Mouse (Mus musculus): ENCODE measurements around the gene Dctn3. TPM values are rescaled to one million over a fixed set of nuclear protein-coding genes. Genes with fewer than 3 reads are reported as not detected.
"Not testable (repeated sequence)": the region's sequence is repeated elsewhere in the genome, so short reads cannot be mapped to it uniquely, and the experiment has no call there.

The Dctn3 gene
- total RNA-seq, 2 experiments from 2014 or later: 149 to 172 TPM

DNA sequence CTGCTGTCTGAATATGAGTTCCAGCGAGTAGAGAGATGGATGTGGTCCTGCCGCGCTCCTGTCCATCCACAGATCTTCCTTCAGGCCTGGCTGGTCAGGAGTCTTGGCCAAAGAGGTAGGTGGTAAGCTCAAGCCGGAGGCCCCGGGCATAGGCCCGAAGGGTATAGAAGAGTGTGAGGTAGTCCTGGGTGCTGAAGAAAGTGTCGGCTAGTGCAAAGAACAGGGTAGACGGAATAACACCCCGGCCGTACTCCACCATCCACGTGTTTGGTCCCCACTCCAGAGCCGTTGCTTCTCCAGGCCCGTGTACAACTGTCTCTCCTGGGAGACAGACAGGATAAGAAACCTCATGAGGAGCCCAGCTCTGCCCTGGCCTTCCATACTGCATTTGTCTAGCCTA is 16.3 kb upstream of the Dctn3 start:
- no peak for DNase-seq (ENCODE audit: extremely low spot score in 1 of 2, low spot score in 1 of 2)

DNA sequence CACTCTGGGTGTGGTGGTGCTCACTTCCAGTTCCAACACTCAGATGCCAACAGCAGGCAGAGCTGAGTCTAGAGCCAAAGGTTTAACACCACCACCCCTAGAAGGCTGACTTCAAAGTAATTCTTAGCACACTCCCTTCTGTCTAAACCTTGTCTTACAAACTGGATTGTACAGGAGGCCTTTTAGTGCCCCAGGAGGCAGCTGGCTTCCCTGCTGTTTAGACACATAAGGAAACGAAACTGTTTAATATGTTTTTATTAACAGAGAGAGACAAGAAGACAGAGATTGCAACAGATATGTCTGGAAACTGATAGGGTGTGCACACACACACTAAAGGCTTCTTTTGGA is 15.3 kb upstream of the Dctn3 start:
- DNase-seq (ENCODE audit: extremely low spot score in 1 of 2, low spot score in 1 of 2): no peak

DNA sequence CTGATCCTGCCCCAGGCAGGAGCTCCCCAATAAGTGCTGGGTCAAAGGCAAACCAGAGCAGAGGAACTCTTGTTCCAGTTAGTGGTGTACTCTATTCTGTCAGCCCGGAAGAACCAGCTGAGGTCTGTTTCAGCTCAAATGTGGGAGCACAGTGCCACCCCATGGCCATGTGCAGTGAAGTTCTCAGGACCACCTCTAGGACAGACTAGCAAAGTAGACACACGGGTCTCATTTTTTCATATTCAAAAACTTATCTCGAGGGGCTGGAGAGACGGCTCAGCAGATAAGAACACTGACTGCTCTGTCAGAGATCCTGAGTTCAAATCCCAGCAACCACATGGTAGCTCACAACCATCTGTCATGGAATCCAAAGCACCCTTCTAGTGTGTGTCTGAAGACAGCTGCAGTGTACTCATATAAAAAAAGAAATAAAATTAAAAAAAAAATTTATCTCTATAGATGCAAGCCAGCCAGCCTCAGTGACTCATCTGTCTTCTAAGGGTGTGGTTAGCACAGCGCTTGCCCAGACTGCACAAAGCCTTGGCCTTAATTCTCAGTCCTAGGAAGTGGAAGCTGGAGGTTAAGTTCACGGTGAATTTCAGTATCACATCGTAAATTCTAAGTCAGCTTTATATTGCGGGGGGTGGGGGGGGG is 14.8 kb upstream of the Dctn3 start:
- peak; percentile 64 to 74 for DNase-seq (ENCODE audit: extremely low spot score in 1 of 2, low spot score in 1 of 2)

DNA sequence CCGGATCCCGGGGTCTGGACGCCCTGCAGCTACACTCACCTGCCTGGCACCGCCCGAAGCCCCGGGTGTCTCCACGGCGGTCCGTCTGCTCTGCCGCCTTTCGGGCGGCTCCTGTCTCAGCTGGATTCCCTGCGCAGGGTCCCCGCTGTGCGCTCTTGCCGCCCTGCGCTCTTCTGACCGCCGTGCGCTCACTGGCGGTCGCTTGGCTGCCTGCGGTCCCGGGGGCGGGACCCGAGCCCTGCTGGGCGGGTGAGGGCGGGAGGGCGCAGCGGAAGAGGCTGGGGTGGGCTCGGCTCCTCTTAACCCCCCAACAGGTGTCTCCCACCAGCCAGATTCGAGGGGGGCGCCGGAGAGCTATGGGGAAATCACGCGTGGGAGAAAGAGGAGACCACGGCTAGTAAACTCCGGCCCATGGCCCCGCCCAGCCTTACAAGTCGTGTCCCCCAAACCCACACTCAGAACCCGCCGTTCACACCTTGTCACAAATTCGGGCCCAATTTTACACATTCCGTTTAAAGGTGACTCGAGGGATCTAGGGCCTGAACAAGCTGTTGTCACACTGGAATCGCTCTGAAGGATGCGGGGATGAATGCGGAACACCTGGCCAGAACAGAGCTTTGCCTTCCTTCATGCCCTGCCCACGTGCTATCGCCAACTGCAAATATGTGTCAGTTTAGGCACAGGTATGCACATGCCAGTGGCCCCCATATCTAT is 8.2 kb upstream of the Dctn3 start, which contains the start of gene Arid3c:
TSS of gene Arid3c (minus strand) at position 91 of the 714 bp plus-strand sequence.
- DNase-seq (ENCODE audit: extremely low spot score in 1 of 2, low spot score in 1 of 2): no peak

DNA sequence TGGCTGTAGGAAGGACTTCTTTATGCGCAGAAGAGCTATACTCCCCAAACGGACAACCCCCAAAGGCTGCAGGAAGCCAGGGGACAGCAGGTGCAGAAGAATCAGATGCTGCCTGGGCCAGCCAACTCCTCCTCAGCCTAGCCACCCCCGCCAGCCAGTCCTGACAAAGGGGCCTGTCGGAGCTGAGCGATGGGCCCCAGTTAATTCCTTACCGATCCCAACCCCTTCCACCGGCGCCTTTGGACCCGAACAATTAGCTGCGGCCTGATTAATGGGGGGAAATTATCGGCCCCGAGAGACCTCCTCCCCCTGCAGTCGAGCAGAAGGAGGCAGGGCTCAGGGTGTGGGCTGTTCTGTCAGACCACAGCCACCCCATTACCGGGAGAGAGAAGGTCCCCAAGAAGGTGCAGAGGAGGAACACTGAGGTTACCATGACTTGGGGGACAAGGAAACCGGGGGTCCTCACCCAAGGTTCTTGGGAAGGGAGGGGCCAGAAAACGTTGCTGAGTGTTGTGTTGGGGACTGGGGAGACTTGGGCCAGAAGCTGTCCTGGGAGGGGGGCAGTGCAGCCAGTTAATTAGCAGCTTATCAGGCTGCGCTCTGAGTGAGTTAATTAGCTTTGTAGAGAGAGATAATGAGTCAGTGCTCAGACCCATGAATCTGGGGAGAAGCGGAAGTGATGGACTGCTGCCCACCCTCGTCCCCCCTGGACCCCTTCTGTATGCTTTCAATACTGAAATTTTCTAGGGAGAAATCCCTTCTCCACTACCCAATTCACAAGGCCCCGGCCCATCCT is 4.1 kb upstream of the Dctn3 start:
- DNase-seq (ENCODE audit: extremely low spot score in 1 of 2, low spot score in 1 of 2): no peak

DNA sequence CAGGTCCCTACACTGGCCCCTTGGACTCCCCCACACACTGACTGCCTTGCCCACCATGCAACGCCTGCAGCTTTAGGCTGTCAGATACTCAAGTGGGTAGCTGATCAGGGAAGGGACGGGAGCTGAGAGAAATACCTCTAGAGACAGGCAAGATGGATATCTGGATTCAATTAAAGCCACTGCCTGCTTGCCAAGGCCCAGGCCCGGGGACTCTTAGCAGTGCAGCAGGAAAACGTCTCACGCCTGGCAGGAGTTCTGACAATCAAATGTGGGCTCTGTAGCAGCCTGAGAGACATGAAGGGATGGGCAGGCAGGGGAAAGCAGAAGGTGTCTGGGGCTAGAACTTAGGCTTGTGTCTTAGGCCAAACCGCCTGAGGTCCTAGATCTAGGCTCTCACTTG is 6.1 kb downstream of the Dctn3 start:
- DNase-seq (ENCODE audit: extremely low spot score in 1 of 2, low spot score in 1 of 2): no peak

DNA sequence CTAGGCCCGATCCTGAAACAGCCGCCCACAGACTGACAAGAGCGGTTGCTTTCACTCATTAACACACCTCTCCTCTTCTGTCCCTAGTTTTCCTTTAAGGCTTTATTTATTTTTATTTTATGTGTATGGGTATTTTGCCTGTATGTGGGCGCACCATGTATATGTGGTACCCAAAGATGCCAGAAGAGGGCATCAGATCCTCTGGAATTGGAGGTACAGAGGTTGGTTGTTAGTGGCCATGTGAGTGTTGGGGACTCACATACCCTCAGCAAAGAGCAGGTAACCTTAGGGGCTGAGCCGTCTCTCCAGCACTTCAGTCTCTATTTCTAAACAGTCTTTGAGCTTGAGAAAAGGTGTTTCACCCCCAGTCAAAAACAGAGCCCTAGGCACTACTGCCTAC is 7.4 kb downstream of the Dctn3 start:
- DNase-seq (ENCODE audit: extremely low spot score in 1 of 2, low spot score in 1 of 2): peak in 1 of 2 experiments; percentile 56

DNA sequence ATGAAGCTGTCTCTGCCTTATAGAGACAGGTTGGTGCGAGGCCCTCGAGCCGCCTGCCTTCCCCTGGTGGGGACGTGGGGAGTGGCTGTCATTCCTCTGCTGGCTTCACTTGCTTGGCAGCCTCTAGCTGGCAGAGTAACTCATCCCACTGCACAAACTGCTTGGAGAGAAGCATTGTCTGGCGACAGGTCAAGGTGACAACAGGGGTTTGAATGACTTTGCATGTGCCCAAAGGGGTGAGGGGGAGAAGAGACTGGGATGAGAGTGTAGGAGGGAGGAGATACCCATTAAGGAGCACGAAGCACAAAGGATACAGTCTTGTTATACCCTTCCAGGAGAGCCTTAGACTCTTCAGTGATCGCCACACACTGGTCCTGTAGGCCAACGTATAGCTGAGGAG is 7.9 kb downstream of the Dctn3 start:
- DNase-seq (ENCODE audit: extremely low spot score in 1 of 2, low spot score in 1 of 2): no peak

DNA sequence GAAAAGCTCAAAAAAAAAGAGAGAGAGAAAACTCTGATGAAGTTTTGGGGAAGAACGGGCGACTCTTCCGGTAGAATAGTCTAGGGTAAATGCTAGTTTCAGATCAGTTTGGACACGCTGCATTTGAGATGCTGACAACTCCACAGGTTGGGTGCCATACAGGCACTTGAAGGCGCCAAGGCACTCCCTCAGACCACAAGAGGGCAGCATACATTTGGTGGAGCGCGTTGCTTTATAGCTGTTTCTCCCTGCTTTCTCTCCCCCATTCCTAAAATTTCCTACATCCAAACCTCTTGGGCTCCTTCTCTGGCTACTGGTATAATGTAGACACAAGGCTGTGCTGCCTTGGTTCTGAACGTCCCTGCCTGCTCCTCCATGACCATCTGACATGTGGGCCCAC is 8.7 kb downstream of the Dctn3 start:
- peak in 1 of 2 experiments; percentile 68 for DNase-seq (ENCODE audit: extremely low spot score in 1 of 2, low spot score in 1 of 2)

DNA sequence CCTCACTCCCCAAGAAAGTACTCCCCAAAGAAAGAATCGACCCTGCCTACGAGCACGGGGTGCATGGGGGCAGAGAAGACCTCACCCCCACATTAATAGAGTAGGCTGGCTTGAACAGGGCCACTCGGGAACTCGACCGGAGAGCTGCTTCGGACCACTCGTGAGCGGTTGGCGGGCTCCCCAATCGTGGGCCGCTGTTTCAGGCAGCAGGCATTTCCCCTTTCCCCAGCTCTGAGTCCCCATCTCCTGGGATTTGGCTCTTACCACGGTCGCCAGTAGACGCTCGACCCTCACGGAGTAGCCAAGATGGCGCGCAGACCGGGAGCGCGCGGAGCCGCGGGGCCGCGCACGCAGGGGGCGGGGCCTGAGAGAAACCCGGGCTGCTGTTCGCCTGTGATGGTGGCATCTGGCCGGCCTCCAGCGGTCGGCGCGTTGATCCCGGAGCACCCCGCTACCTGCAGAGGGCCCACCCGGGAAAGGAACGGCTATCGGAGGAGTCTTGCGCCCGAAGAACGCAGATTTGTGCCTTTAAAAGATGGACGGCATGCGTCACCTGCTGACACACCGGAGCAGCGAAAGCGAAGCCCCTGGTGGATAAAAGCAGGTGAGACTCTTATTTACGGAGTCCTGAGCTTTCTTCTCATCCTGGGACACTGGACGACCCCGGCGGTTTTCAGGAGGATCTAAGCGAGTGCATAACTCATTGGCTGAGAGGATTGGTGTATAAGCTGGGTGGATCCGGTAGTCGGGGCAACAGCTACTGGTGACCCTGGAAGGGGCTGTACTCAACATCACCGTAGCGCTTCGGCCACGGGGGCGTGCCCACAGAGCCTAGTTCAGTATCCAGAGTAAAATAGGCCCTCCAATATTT is 9.5 kb downstream of the Dctn3 start, which contains the start of gene Rpp25l:
TSS of gene Rpp25l (minus strand) at position 338 of the 871 bp plus-strand sequence.
- DNase-seq (ENCODE audit: extremely low spot score in 1 of 2, low spot score in 1 of 2): peak; percentile 73 to 87

DNA sequence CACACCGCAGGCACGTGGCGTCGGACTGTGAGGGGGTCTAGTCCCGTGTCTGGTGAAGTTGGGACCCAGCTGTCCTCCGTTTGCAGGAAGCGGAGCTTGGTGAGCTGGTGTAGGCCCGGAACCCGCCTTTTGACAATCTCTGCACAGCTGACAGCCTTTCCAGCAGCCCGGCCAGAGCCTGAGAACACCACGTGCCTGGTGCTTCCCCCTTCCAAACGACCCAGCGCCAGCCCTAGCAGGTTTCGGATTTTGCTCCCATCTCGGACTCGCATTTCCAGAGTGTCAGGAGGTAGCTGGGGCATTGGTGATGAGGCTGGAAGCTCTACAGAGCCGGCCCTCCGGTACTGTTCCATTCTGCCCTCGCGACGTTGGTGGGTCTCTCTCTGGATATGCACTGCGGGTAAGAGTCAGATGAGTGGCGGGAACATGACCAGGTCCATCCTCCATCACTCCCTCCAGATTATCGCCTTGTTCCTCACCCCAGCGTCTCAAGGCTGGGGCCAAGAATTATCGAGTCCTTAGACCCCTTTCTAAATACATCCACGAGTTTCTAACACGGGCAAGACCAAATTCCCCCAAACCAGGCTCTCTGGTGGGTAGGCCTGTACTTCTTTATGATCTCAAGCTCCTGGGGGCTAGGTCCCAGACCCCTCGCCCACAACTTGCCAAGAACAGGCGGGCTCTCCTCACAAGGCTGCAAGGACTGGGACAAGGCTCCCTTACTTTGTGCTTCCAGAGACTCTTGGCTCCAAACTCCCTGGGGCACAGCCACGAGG is 10.4 kb downstream of the Dctn3 start:
- DNase-seq (ENCODE audit: extremely low spot score in 1 of 2, low spot score in 1 of 2): no peak

DNA sequence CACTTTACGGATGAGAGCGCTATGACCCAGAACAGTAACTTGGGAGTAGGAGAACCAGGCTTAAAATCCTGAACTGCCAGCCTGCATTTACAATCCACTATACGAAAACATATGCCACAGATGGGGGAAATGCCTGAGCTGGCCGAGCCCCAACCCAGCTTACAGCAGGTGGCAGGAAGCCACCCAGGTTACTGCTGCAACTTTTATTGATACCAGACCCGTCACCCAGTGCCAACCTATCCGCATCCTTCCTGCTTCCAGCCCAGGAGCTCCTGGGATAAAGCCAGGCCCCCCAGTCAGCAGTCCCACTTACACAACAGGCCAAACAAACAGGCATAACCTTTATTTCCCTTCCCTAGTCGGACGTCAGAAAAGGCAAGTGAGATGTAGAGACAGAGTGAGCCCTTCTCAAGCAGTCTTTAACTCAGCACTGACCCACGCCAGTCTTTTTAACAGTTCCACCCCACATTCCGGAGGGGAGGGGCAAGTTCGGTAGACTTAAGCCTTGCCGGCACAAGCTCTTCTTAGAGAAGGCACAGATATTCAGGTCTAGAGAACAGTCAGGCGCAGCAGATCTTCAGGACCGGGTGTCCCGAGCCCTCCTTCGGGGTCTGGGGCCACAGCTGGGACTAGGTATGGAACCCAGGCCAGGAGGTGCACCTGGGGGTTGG is 11.1 kb downstream of the Dctn3 start:
- no peak for DNase-seq (ENCODE audit: extremely low spot score in 1 of 2, low spot score in 1 of 2)

DNA sequence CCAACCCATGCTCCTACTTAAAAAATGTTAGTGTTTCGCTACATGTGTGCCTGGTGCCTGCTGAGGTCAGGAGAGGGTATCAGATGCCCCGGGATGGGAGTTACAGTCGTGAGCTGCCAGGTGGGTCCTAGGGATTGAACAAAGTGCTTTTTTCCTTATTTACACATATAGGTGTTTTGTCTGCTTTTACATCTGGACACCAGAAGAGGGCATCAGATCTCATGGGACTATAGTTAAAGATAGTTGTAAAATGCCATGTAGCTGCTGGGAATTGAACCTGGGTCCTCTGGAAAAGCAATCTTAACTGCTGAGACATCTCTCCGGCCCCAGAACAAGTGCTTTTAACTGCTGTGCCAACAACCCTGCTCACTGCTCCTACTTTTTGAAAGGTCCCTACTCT is 12.7 kb downstream of the Dctn3 start:
- DNase-seq (ENCODE audit: extremely low spot score in 1 of 2, low spot score in 1 of 2): no peak

DNA sequence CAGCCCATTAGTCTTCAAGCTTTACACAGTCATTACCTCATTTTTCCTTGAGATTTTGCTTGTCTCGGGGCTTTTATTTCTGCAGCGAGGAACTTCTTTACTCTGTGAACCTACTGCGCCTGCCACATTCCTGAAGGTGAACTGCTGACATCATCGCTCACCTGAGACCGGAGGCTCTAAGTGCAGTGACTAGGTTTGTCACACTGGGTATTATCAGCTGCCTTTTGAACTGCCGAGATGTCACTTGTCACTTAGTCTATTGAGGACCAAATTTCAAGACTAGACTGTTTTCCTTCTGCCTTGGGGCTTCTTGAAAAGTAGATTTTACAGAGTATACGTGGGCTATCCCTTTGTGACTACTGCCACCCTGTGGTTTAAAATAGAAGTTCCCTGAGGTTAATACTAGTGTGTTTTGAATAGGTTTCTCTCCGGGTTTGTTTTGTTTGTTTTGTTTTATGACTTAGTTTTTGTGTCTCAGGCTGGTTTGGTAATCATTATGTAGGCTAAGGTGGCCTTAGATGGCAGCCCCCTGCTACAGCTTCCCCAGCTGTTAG is 14.7 kb downstream of the Dctn3 start:
- no peak for DNase-seq (ENCODE audit: extremely low spot score in 1 of 2, low spot score in 1 of 2)

DNA sequence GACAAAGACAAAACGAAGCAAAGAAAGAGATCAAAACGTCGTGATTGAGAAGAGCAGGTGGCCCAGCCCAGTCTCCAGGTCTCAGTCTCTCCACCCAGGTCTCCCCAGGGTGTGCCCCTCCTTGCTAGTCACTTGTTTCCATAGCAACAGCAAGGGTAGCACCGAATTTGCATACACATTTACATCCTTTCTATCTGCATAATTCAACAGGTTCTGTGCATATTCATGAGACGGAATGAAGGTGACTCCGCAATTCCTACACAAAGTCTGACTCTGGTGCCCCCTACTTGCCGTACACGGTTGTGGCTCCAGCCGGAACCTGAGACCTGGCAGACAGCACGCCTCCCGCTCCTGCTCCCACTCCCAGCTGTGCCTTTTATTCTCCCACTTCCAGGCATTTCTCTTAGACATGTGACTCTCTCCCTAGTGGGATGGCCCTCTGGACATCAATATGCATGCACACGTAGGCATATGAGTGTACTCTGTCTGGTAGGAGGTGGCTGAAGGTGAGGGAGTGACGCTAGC is 15.9 kb downstream of the Dctn3 start:
- DNase-seq (ENCODE audit: extremely low spot score in 1 of 2, low spot score in 1 of 2): peak in 1 of 2 experiments; percentile 60

DNA sequence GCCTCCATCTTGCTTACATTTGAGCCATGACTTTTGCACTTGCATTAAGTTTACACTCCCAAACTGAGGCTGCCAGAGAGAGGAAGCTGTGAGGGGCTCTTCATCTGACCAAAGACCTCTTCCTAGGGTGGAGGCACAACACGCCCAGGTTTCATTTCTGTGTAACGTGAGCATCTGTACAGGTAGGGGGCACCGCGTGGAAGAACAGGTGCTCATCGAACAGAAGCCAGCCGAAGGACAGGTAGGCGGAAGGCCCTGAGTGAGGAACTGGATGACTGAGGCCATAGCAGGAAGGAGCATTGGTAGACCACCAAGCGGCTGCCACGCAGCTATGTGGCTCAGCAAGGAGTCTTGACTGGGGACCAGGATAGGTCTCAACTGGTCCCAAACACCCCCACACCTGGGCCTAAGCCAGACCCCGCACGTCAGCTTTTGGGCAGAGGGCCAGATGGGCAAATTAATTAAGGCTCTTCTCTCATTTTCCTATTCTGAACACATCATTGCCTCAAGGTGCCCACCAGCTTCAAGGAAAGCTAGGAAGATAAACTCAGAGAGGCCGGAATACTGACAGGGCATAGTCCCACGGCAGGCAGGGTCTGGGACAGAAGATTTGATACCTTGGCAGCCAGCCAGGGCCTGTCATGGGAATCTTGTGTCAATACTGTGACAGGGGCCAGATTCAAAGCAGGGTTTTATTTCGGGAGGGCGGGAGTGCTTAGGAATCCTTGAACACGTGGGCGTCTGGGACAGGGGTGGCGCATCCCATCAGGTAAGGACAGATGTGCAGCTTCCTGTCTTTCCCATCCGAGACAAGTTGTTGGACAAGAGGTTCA is 16.8 kb downstream of the Dctn3 start:
- no peak for DNase-seq (ENCODE audit: extremely low spot score in 1 of 2, low spot score in 1 of 2)

DNA sequence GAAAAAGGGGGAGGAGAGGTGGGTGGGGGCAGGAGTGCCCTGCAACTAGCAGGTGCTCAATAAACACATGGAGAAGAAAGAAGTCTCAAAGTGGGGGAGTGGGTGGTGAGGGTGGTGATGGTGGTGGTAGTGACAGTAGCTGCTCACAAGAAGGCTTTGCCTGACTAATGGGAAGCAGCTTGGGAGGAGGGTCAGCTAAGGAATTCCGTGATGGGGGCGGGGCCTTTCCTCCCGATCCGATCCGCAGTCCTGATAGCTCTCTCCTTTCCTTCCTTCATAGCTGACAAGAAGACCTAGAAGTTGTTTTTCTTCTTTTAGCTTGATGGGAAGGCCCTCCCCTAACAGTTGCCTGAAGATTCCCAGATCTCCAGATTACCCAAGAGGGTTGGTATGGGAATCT is 18.3 kb downstream of the Dctn3 start:
- DNase-seq (ENCODE audit: extremely low spot score in 1 of 2, low spot score in 1 of 2): no peak

DNA sequence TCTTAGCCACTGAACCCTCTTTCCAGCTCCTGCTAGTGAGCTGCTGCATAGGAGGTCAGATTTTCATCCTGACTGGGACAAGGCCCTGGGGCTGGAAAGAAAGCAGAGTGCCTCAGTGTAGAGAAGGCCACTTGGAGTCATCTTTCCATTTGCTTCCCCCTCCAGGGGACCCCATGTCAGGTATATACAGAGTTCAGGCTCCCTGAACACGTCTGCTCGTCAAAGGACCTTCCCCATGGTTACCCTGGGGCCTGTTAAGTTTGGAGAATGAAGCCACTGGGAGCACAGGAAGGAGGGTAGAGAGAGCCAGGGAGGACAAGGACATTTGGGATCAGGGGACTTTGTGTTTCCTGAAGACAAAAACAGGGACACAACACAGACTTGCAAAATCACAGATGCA is 20.7 kb downstream of the Dctn3 start:
- DNase-seq (ENCODE audit: extremely low spot score in 1 of 2, low spot score in 1 of 2): not testable (repeated sequence)
